Mouse (Mus musculus) embryonic facial prominence, embryonic 10.5 days (tissue): ENCODE measurements around the gene Enpep. TPM values are rescaled to one million over a fixed set of nuclear protein-coding genes. Genes with fewer than 3 reads are reported as not detected.
A peak's percentile ranks its signal among the peaks of the same experiment; 100 is the strongest.

Source experiments
- DNase-seq: peaks from one replicate; pipeline ENCODE4 v3.0.0-alpha.2; 2017; ENCODE audit warnings: low spot score
- H3K27ac ChIP-seq: fragments of 300-500 bp; sonication (generic); replicated peaks from 2 replicates; pipeline ENCODE4 v1.5.1; 2016; ENCODE audit warnings: mild to moderate bottlenecking
- H3K27me3 ChIP-seq: fragments of 300-500 bp; sonication (generic); replicated peaks from 2 replicates; pipeline ENCODE4 v1.6.1; 2016; ENCODE audit warnings: low read depth, mild to moderate bottlenecking; ENCODE audit not compliant: poor library complexity, severe bottlenecking
- H3K36me3 ChIP-seq: fragments of 300-500 bp; sonication (generic); replicated peaks from 2 replicates; pipeline ENCODE4 v1.6.1; 2016; ENCODE audit warnings: mild to moderate bottlenecking, moderate library complexity
- H3K4me1 ChIP-seq: fragments of 300-500 bp; sonication (generic); 2 replicates; pipeline ENCODE4 v1.6.1; 2016
- H3K4me3 ChIP-seq: fragments of 300-500 bp; sonication (generic); 2 replicates; pipeline ENCODE4 v1.5.1; 2016; ENCODE audit warnings: mild to moderate bottlenecking, moderate library complexity
- H3K9me3 ChIP-seq: fragments of 300-500 bp; sonication (generic); 2 replicates; pipeline ENCODE4 v1.6.1; 2016; ENCODE audit warnings: mild to moderate bottlenecking
- WGBS: fragments of 180-500 bp; shearing (Covaris S2); methylation state at CpG from one replicate; pipeline ENCODE4 v1.1.7; 2016; 5-methylcytosine and 5-hydroxymethylcytosine counted together
- polyA plus RNA-seq: library from polyadenylated mRNA; unstranded; fragments of >200 nt; fragmentation: Nextera tagmentation; extraction: Ambion mirVana; gene quantifications from 2 replicates; pipeline ENCODE4 v1.2.1, GENCODE M21; 2016

Gene Enpep
- polyA plus RNA-seq, 1 experiment from 2014 or later = 0.06 TPM

GRCm38 (mm10) chr3:129270044-129270443 is 62.5 kb downstream of the Enpep start:
- Histone ChIP-seq H3K4me1 (no peaks in the 10 kb centered on the region), H3K27ac (no peak overlapping the region), H3K9me3 (no peaks in the 10 kb centered on the region), H3K36me3 (no peaks in the 10 kb centered on the region), H3K4me3 (no peak overlapping the region), H3K27me3 (no peaks in the 10 kb centered on the region)
- 58% methylated on average over 13 of the region's 13 CpGs for WGBS
- DNase-seq = peak; percentile 13

DNA sequence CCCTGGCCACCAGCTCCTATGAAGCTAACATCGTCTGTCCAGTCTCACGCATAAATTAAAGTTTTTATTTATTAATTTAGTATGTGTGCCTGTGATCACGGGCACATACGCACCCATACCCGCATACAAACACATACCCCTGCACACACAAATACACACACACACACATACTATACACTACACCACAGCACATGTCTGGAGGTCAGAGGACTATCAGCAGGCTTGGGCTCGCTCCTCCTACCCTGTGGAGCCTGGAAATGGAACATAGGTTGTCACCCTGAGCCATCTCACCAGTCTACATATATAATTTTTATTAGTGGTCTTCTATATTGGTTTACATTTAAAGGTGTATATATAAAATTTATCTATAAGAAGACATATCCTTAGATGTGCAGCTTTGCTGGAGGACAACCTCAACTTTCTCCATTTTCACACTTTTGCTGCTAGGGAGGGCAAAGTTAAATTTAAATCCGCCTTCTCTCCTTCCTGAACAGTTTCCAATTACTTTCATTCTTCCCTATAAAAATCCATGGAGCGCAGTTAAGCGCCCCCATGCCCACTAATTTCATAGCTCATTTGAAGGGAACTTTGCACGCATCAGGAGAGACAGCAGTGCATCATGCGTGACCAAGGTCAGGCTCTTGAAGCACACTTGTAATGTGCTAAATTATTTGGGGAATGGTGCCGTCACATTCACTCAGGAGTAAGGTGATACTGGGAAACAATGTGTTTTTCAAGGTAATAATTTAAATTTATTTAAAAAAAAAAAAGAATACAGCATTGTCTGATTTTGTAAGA is 63.4 kb downstream of the Enpep start:
- H3K4me3 ChIP-seq = no peak overlapping the region
- no peaks in the 10 kb centered on the region for H3K9me3 ChIP-seq
- 89% methylated on average over 12 of the region's 12 CpGs for WGBS
- H3K36me3 ChIP-seq = no peaks in the 10 kb centered on the region
- no peaks in the 10 kb centered on the region for H3K4me1 ChIP-seq
- no peaks in the 10 kb centered on the region for H3K27me3 ChIP-seq
- H3K27ac ChIP-seq = no peak overlapping the region
- DNase-seq = no peak

- H3K36me3 ChIP-seq = no peaks in the 10 kb centered on the region
- peaks cover 3% of the 10 kb centered on the region; the same call in 1 of the 2 replicates for H3K4me1 ChIP-seq
- H3K4me3 ChIP-seq = no peak overlapping the region
- no peaks in the 10 kb centered on the region for H3K9me3 ChIP-seq
- WGBS = 84% methylated on average over 5 of the region's 5 CpGs
- H3K27ac ChIP-seq = no peak overlapping the region
- DNase-seq = no peak
- peaks cover 4% of the 10 kb centered on the region; the same call in 1 of the 2 replicates for H3K27me3 ChIP-seq
Measured at GRCm38 (mm10) chr3:129258497-129258896, 74.0 kb downstream of the Enpep start.

DNA sequence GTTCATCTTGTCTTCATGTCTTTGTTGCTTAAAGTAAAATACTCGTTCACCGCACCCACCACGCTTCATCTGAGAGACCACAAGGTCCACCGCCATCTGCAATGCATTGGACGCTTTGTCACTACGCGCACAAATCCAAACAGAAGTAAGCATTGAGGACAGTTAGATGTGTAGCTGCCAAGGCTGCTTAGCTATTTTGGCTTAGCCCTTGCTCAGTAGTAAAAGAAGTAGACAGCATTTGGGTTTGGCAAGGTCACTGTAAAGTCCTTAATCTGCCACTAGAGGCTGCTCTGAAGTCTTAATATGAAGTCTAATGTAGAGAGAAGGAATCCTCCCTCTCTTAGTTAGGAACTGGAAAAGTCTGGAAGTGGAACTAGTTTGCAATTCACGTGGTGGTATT is 75.8 kb downstream of the Enpep start:
- H3K27ac ChIP-seq = no peak overlapping the region
- 69% methylated on average over 8 of the region's 8 CpGs for WGBS
- no peak for DNase-seq

DNA sequence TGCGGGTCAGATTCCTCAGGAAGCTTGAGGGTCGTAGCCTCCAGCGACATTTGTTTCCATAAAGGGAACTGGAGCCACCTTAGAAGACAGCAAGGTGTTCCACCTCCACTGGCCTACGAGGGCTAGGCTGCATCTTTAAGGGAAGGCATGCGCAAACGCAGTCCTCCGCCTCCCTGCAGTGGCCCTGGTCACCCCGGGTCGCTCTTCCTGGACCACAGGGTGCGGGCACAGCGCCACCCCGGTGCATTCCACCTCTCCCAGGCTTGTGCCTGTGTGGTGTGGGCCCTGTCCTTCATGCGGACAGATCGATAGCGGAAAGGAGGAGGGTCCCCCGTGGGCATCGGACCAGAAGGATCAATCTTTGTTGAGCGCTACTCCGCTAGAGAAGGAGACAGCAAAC is 76.2 kb downstream of the Enpep start:
- 50% methylated on average over 19 of the region's 19 CpGs for WGBS
- Histone ChIP-seq H3K9me3 (no peaks in the 10 kb centered on the region), H3K27me3 (peaks cover 4% of the 10 kb centered on the region; the same call in 1 of the 2 replicates), H3K27ac (no peak overlapping the region; the same call in 1 of the 2 replicates), H3K4me3 (peak overlapping the region; percentile 45), H3K4me1 (peaks cover 3% of the 10 kb centered on the region; the same call in 1 of the 2 replicates), H3K36me3 (no peaks in the 10 kb centered on the region)
- peak; percentile 12 for DNase-seq

More for the DNA sequence above, 75.8 kb downstream of the Enpep start:
- peaks cover 4% of the 10 kb centered on the region; the same call in 1 of the 2 replicates for H3K27me3 ChIP-seq
- H3K4me1 ChIP-seq = peaks cover 3% of the 10 kb centered on the region; the same call in 1 of the 2 replicates
- H3K4me3 ChIP-seq = peak overlapping the region; percentile 45
- H3K36me3 ChIP-seq = no peaks in the 10 kb centered on the region
- H3K9me3 ChIP-seq = no peaks in the 10 kb centered on the region

- 58% methylated on average over 10 of the region's 10 CpGs for WGBS
- no peaks in the 10 kb centered on the region for H3K9me3 ChIP-seq
- no peaks in the 10 kb centered on the region for H3K36me3 ChIP-seq
Measured at GRCm38 (mm10) chr3:129254246-129254645, 78.3 kb downstream of the Enpep start.

GRCm38 (mm10) chr3:129250997-129251396 is 81.5 kb downstream of the Enpep start:
- Histone ChIP-seq H3K27ac (no peak overlapping the region), H3K4me1 (no peaks in the 10 kb centered on the region), H3K9me3 (no peaks in the 10 kb centered on the region), H3K36me3 (no peaks in the 10 kb centered on the region), H3K4me3 (no peak overlapping the region), H3K27me3 (no peaks in the 10 kb centered on the region)
- DNase-seq = no peak
- WGBS = 86% methylated on average over 9 of the region's 9 CpGs

More at GRCm38 (mm10) chr3:129254246-129254645, 78.3 kb downstream of the Enpep start:
- Histone ChIP-seq H3K4me3 (no peak overlapping the region), H3K4me1 (peaks cover 3% of the 10 kb centered on the region; the same call in 1 of the 2 replicates), H3K27ac (no peak overlapping the region), H3K27me3 (peaks cover 4% of the 10 kb centered on the region; the same call in 1 of the 2 replicates)
- DNase-seq = no peak

GRCm38 (mm10) chr3:129238664-129239258 is 93.8 kb downstream of the Enpep start:
- peak; percentile 50 for DNase-seq
- peak overlapping the region; percentile 31 for H3K4me3 ChIP-seq

DNA sequence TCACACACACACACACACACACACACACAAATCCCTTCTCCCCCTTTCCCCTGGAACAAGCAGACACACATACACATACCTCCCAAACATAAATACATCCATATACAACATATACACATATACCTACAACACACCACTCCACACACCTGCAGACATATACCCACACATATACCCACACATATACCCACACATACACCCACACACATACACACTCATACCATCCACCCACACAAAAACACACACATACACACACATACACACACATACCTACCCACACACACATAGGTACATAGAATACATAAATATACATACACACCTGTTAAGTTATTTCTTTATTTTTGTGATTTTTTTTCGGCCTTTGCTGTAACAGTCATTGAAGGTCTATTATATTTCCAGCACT is 94.5 kb downstream of the Enpep start:
- Histone ChIP-seq H3K9me3 (no peaks in the 10 kb centered on the region), H3K4me1 (peaks cover 11% of the 10 kb centered on the region), H3K4me3 (no peak overlapping the region), H3K36me3 (no peaks in the 10 kb centered on the region), H3K27ac (no peak overlapping the region), H3K27me3 (0 out of 2 replicates have a peak, but pooled peaks cover 12% of the 10 kb centered on the region)
- no peak for DNase-seq
- 70% methylated on average over 1 of the region's 1 CpGs for whole genome bisulfite sequencing

More at GRCm38 (mm10) chr3:129238664-129239258, 93.8 kb downstream of the Enpep start:
- H3K9me3 ChIP-seq = no peaks in the 10 kb centered on the region
- H3K27me3 ChIP-seq = 0 out of 2 replicates have a peak, but pooled peaks cover 12% of the 10 kb centered on the region
- H3K4me1 ChIP-seq = peaks cover 11% of the 10 kb centered on the region
- 22% methylated on average over 13 of the region's 13 CpGs for WGBS
- no peaks in the 10 kb centered on the region for H3K36me3 ChIP-seq
- H3K27ac ChIP-seq = no peak overlapping the region

GRCm38 (mm10) chr3:129227331-129227730 is 105.2 kb downstream of the Enpep start:
- no peak overlapping the region for H3K27ac ChIP-seq
- no peaks in the 10 kb centered on the region for H3K9me3 ChIP-seq
- H3K27me3 ChIP-seq = peaks cover 75% of the 10 kb centered on the region
- H3K4me1 ChIP-seq = peaks cover 33% of the 10 kb centered on the region
- WGBS = 3% methylated on average over 5 of the region's 5 CpGs
- H3K36me3 ChIP-seq = no peaks in the 10 kb centered on the region
- DNase-seq = peak; percentile 45
- H3K4me3 ChIP-seq = no peak overlapping the region

GRCm38 (mm10) chr3:129226681-129227080 is 105.8 kb downstream of the Enpep start:
- H3K4me1 ChIP-seq = peaks cover 33% of the 10 kb centered on the region
- H3K36me3 ChIP-seq = no peaks in the 10 kb centered on the region
- H3K4me3 ChIP-seq = no peak overlapping the region
- H3K9me3 ChIP-seq = no peaks in the 10 kb centered on the region
- peaks cover 78% of the 10 kb centered on the region for H3K27me3 ChIP-seq
- DNase-seq = peak; percentile 19
- no peak overlapping the region for H3K27ac ChIP-seq
- WGBS = under 1% methylated on average over 6 of the region's 6 CpGs

DNA sequence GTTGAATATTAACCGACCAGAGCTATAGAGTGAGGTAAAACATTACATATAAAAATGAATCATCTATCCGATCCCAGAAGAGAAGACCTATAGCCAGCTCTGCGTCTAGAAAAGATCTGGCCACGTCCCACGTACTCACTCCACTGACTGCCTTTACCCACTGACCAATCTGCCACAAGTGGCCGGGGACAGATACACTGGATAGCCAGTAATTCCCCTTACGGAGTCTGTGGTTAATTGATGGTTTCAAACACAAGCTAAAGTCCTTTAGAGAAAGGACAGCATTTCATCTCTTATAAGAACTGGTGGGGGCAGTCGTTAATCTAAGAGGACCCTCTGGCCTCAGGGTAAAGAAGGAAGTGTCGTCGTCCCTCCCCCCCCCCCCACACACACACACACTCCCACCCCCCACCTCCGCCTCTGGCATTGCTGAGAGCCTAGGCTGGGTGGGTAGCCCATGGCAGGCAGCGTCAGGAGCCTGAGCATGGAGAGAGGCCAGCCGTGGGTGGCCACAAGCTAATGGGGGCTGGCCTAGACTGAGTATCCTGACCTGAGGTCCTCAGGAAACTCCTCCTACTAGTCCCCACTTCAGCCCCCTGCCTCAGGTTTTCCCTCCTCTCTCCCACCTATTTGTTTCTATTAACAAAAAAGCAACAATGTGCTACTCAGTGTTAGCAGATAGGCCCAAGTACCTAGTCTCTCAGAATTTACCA is 106.8 kb downstream of the Enpep start:
- Histone ChIP-seq H3K36me3 (no peaks in the 10 kb centered on the region), H3K27ac (peak overlapping the region; percentile 61; the same call in 1 of the 2 replicates), H3K4me1 (peaks cover 37% of the 10 kb centered on the region), H3K9me3 (no peaks in the 10 kb centered on the region), H3K4me3 (peak overlapping the region; percentile 38; the same call in 1 of the 2 replicates), H3K27me3 (peaks cover 88% of the 10 kb centered on the region)
- 1% methylated on average over 13 of the region's 13 CpGs for WGBS
- DNase-seq = peak; percentile 45
